Mouse (Mus musculus) heart, postnatal 10 days (tissue): ENCODE measurements at regions not wholly inside any gene's neighbourhood (a gene's known extent, or its start where the extent isn't known, plus 50 kb on each side); places are given as distances from the start of the nearest gene placed in this dataset.
"Not testable (repeated sequence)": the region's sequence is repeated elsewhere in the genome, so short reads cannot be mapped to it uniquely, and the experiment has no call there.

ENCODE experiments used
- DNase-seq, 2 experiments: peaks; one replicate each; pipeline ENCODE4 v3.0.0; 2021
- intact Hi-C: fragments of 180-260 bp; cut with DNase I; formaldehyde crosslinking; loops from one replicate; pipeline ENCODE4 v1.15.1; 2025

DNA sequence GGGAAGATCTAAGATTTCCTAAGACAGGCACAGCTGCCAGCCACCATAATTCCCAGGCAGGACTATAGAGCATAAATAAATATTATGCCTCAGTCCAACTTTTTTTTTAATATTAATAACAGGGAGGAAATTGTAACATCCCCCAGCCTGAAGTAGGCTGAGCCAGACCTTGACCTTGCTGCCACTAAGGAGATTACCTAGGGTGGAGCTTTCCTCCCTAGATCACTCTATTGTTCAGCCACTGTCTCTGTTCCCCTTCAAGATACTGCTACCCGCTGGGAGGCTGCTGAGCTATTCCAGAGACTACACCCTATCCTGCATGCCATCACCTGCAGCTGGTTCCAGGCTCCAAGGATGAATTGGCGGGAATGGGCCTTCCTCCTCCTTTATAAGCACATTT is 437.4 kb downstream of the Sh2d4b start:
- DNase-seq, intact Hi-C loops: not testable (repeated sequence)

DNA sequence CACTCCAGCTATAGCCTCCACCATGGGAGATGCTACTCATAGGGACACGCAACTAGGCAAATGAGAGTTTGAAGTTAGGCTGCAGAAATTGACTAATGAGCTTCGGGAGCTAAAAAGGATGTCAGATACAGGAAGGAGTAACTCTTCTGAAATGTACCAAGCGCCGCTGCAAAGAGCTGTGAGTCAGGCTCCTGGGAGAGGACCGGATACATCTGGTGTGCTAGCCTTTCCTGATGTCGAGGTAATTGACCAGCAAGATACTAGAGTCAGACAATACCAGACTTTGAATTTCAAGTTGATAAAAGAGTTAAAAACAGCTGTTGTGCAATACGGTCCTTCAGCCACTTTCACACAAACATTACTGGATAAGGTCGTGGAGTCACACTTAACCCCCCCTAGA is 442.2 kb downstream of the Sh2d4b start:
- intact Hi-C loops, result not testable (repeated sequence)
- peak; percentile 12 to 21 for DNase-seq

DNA sequence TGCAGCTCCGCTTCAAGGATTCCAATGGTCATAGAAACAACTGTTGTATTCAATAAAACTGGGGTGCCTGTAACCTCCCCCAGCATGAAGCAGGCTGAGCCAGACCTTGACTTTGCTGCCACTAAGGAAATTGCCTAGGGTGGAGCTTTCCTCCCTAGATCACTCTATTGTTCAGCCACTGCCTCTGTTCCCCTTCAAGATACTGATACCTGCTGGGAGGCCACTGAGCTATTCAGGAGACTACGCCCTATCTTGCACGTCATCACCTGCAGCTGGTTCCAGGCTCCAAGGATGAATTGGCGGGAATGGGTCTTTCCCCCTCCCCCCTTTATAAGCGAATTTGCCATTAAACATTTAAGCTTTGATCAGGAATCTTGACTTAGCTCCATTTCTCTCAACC is 443.5 kb downstream of the Sh2d4b start:
- intact Hi-C loops, DNase-seq: not testable (repeated sequence)
